ENCODE assay signal across 23 mouse cellular contexts in the genomic region with DNA sequence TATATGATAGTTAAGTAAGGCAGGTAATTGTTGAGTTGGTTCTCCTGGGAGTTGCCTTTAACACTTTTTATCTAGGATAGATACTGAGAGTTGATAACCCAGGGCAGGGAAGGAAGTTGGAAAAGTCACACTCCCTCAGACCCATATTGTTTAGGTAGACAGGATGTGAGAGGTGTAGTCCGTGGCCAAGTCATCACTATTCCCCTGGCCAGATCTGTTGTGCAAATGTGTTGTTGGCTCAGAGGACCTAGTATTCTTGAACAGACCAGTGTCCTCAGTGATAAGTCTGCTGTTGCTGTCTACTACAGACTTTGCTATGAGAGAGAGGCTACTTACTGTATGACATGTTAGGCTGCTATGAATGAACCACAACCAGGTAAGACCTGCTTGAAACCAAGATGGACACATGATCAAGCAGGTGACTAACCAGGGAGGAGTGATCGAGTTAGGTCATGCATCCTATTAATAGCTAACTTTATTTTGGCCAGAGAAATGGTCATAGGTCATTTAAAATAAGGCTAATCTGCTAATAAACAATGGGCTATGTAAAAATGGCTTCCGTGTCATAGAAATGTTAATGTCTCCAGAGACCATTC. TPM values are rescaled to one million over a fixed set of nuclear protein-coding genes. Genes with fewer than 3 reads are reported as not detected.
DNase-seq lines count a peak whose midpoint lies in the region; ATAC-seq and TF ChIP-seq lines count a peak whose summit lies in the region.
"Had no signal": no experiment of that assay in that cellular context is flagged by ENCODE, and none has a peak within 500 bp of the region (broad histone marks: within the 10 kb centered on the region; RNA-seq: fewer than 3 reads in every experiment).

No protein-coding gene starts in this region.

- H3K27ac ChIP-seq in heart, adult 2 months = peak overlapping the region; percentile 40
- H3K27ac ChIP-seq in heart, embryonic 11.5 days (ENCODE audit: low read depth, low read length) = no peak overlapping the region
- H3K27ac ChIP-seq in kidney, adult 2 months (ENCODE audit: insufficient read depth, low read depth, low read length) = peak overlapping the region; percentile 68
- no peak overlapping the region for H3K27ac ChIP-seq in liver, postnatal 0 days (ENCODE audit: low read depth)
- H3K27ac ChIP-seq in liver, embryonic 11.5 days (ENCODE audit: low read depth, low read length) = no peak overlapping the region
- H3K27ac ChIP-seq in stomach, postnatal 0 days (replicated peaks) = no peak overlapping the region
- H3K27ac ChIP-seq: forebrain, embryonic 15.5 days; heart, embryonic 10.5 days; hindbrain, embryonic 14.5 days; layer of hippocampus, adult 2 months; limb, embryonic 10.5 days; neural tube, embryonic 12.5 days had no signal

- no peak overlapping the region for H3K4me3 ChIP-seq in heart, adult 2 months
- no peak overlapping the region for H3K4me3 ChIP-seq in heart, embryonic 11.5 days (ENCODE audit: low read depth, low read length)
- H3K4me3 ChIP-seq in kidney, adult 2 months (ENCODE audit: insufficient read depth, low read depth, low read length) = no peak overlapping the region
- no peak overlapping the region for H3K4me3 ChIP-seq in liver, postnatal 0 days (ENCODE audit: low read depth, low read length)
- no peak overlapping the region for H3K4me3 ChIP-seq in liver, embryonic 11.5 days (ENCODE audit: low read depth, low read length)
- H3K4me3 ChIP-seq in stomach, postnatal 0 days (ENCODE audit: low read depth, low read length) = no peak overlapping the region
- H3K4me3 ChIP-seq: forebrain, embryonic 15.5 days; heart, embryonic 10.5 days; layer of hippocampus, adult 2 months; limb, embryonic 10.5 days; megakaryocyte, embryonic 14.5 days; neural tube, embryonic 12.5 days had no signal

- DNase-seq in heart, adult 2 months = no peak
- DNase-seq in kidney, adult 2 months = peak; percentile 84
- no peak for DNase-seq in kidney, postnatal 4 days
- no peak for DNase-seq in liver, postnatal 0 days
- no peak for DNase-seq in liver, embryonic 11.5 days (ENCODE audit: low spot score)
- DNase-seq in stomach, postnatal 0 days (ENCODE audit: low spot score) = no peak
- DNase-seq: adrenal gland, postnatal 25 days; cerebellum, adult 9-10 months; gastrocnemius, postnatal 25 days; heart, postnatal 36 days; liver; lung, embryonic 14.5 days; lung, postnatal 36 days; midbrain, embryonic 14.5 days; right cerebral cortex, postnatal 14 days had no signal

- H3K27me3 ChIP-seq in heart, adult 2 months (ENCODE audit: control insufficient read depth, insufficient read depth, low read length) = no peaks in the 10 kb centered on the region
- no peaks in the 10 kb centered on the region for H3K27me3 ChIP-seq in heart, embryonic 11.5 days (ENCODE audit: control insufficient read depth, insufficient read depth, low read length)
- no peaks in the 10 kb centered on the region for H3K27me3 ChIP-seq in kidney, adult 2 months (replicated peaks; ENCODE audit: control insufficient read depth, insufficient read depth, low read length)
- no peaks in the 10 kb centered on the region for H3K27me3 ChIP-seq in liver, postnatal 0 days (ENCODE audit: insufficient read depth, low read length)
- no peaks in the 10 kb centered on the region for H3K27me3 ChIP-seq in liver, embryonic 11.5 days (replicated peaks; ENCODE audit: control insufficient read depth, insufficient read depth, low read length)
- no peaks in the 10 kb centered on the region for H3K27me3 ChIP-seq in stomach, postnatal 0 days (ENCODE audit: control insufficient read depth, insufficient read depth, low read length)
- H3K27me3 ChIP-seq: forebrain, embryonic 15.5 days; megakaryocyte, embryonic 14.5 days; neural tube, embryonic 12.5 days had no signal

- H3K4me1 ChIP-seq in heart, adult 2 months (ENCODE audit: control insufficient read depth, insufficient read depth, low read length) = peaks cover 17% of the 10 kb centered on the region
- no peaks in the 10 kb centered on the region for H3K4me1 ChIP-seq in heart, embryonic 11.5 days (ENCODE audit: control insufficient read depth, insufficient read depth, low read length)
- peaks cover 18% of the 10 kb centered on the region for H3K4me1 ChIP-seq in kidney, adult 2 months (ENCODE audit: control insufficient read depth, insufficient read depth, low read length)
- H3K4me1 ChIP-seq in liver, postnatal 0 days (ENCODE audit: insufficient read depth) = no peaks in the 10 kb centered on the region
- H3K4me1 ChIP-seq in liver, embryonic 11.5 days (replicated peaks; ENCODE audit: control insufficient read depth, insufficient read depth, low read length) = peaks cover 4% of the 10 kb centered on the region
- peaks cover 3% of the 10 kb centered on the region; the same call in 1 of the 2 replicates for H3K4me1 ChIP-seq in stomach, postnatal 0 days (replicated peaks; ENCODE audit: control insufficient read depth, insufficient read depth)
- H3K4me1 ChIP-seq: heart, embryonic 10.5 days; limb, embryonic 10.5 days; neural tube, embryonic 12.5 days had no signal

- H3K9ac ChIP-seq in heart, adult 2 months (ENCODE audit: low read depth, low read length) = peak overlapping the region; percentile 12; the same call in 1 of the 2 replicates
- H3K9ac ChIP-seq in heart, embryonic 11.5 days (ENCODE audit: low read depth, low read length) = no peak overlapping the region
- no peak overlapping the region for H3K9ac ChIP-seq in liver, postnatal 0 days (replicated peaks)
- no peak overlapping the region for H3K9ac ChIP-seq in liver, embryonic 11.5 days (ENCODE audit: low read depth, low read length)
- no peak overlapping the region for H3K9ac ChIP-seq in stomach, postnatal 0 days (ENCODE audit: low read length)
- H3K9ac ChIP-seq: forebrain, embryonic 15.5 days; hindbrain, embryonic 14.5 days; lung, embryonic 14.5 days; neural tube, embryonic 12.5 days had no signal

- peaks cover 75% of the 10 kb centered on the region for H3K36me3 ChIP-seq in heart, adult 2 months (ENCODE audit: control insufficient read depth, insufficient read depth, low read length)
- H3K36me3 ChIP-seq in heart, embryonic 11.5 days (ENCODE audit: control insufficient read depth, insufficient read depth, low read length) = peaks cover 14% of the 10 kb centered on the region; the same call in 1 of the 2 replicates
- peaks cover 24% of the 10 kb centered on the region for H3K36me3 ChIP-seq in kidney, adult 2 months (ENCODE audit: control insufficient read depth, insufficient read depth, low read length)
- H3K36me3 ChIP-seq in liver, postnatal 0 days (replicated peaks; ENCODE audit: insufficient read depth, low read length) = peaks cover 64% of the 10 kb centered on the region
- H3K36me3 ChIP-seq in liver, embryonic 11.5 days (ENCODE audit: control insufficient read depth, insufficient read depth, low read length) = peaks cover 16% of the 10 kb centered on the region
- peaks cover 14% of the 10 kb centered on the region for H3K36me3 ChIP-seq in stomach, postnatal 0 days (ENCODE audit: control insufficient read depth, insufficient read depth, low read length)

- WGBS in heart, adult 2 months = 9% methylated on average over 3 of the region's 3 CpGs
- 80% methylated on average over 3 of the region's 3 CpGs for WGBS in heart, embryonic 11.5 days (ENCODE audit: insufficient replicate concordance)
- 18% methylated on average over 3 of the region's 3 CpGs for WGBS in kidney, adult 2 months
- WGBS in liver, postnatal 0 days (ENCODE audit: insufficient replicate concordance) = 78% methylated on average over 3 of the region's 3 CpGs
- WGBS in liver, embryonic 11.5 days = 87% methylated on average over 3 of the region's 3 CpGs
- WGBS in stomach, postnatal 0 days = 70% methylated on average over 3 of the region's 3 CpGs

- TF ChIP-seq POLR2A in heart, adult 2 months (IDR thresholded peaks at IDR 0.05; ENCODE audit: insufficient read depth, low read depth, low read length) = no peak
- TF ChIP-seq POLR2A in kidney, adult 2 months (IDR thresholded peaks at IDR 0.05; ENCODE audit: low read depth, low read length) = no peak

- intact Hi-C loops in heart, adult 2 months (cut with DNase I) = no loop called here

- no peaks in the 10 kb centered on the region for H3K9me3 ChIP-seq in heart, embryonic 11.5 days (replicated peaks; ENCODE audit: control insufficient read depth, low read length)
- no peaks in the 10 kb centered on the region for H3K9me3 ChIP-seq in liver, postnatal 0 days (ENCODE audit: low read length)
- H3K9me3 ChIP-seq in liver, embryonic 11.5 days (ENCODE audit: control insufficient read depth, low read length) = no peaks in the 10 kb centered on the region
- H3K9me3 ChIP-seq in stomach, postnatal 0 days (ENCODE audit: control insufficient read depth, low read length) = no peaks in the 10 kb centered on the region
- H3K9me3 ChIP-seq: forebrain, embryonic 15.5 days; heart, embryonic 10.5 days; limb, embryonic 10.5 days; megakaryocyte, embryonic 14.5 days; neural tube, embryonic 12.5 days had no signal

- TF ChIP-seq EP300 in heart, adult 2 months (IDR thresholded peaks at IDR 0.05; ENCODE audit: insufficient read depth, low read depth, low read length) = peak; percentile 33; the same call in 1 of the 2 replicates
- TF ChIP-seq EP300 in liver, postnatal 0 days (IDR thresholded peaks at IDR 0.05; ENCODE audit: low read depth) = no peak
- no peak for TF ChIP-seq EP300 in stomach, postnatal 0 days (optimal IDR thresholded peaks at IDR 0.05)

- H3K4me2 ChIP-seq in heart, embryonic 11.5 days = no peak overlapping the region
- no peak overlapping the region for H3K4me2 ChIP-seq in liver, postnatal 0 days (ENCODE audit: low read depth, low read length)
- H3K4me2 ChIP-seq in liver, embryonic 11.5 days = no peak overlapping the region
- no peak overlapping the region for H3K4me2 ChIP-seq in stomach, postnatal 0 days (replicated peaks; ENCODE audit: low read depth)
- H3K4me2 ChIP-seq: forebrain, embryonic 15.5 days; hindbrain, embryonic 14.5 days; lung, embryonic 14.5 days; neural tube, embryonic 12.5 days had no signal

- TF ChIP-seq CTCF in heart, adult 2 months (IDR thresholded peaks at IDR 0.05) = no peak
- no peak for TF ChIP-seq CTCF in kidney, adult 2 months (conservative IDR thresholded peaks at IDR 0.05; ENCODE audit: insufficient read depth, insufficient read length, low read depth, low read length)
- no peak for TF ChIP-seq CTCF in liver, postnatal 0 days (IDR thresholded peaks at IDR 0.05; ENCODE audit: low read depth)
- TF ChIP-seq CTCF in stomach, postnatal 0 days (IDR thresholded peaks at IDR 0.05; ENCODE audit: low read depth) = no peak

- ATAC-seq in heart, embryonic 11.5 days (replicated peaks; ENCODE audit: insufficient number of reproducible peaks, low FRiP score, low TSS enrichment) = no peak
- ATAC-seq in liver, postnatal 0 days = peak; percentile 65
- no peak for ATAC-seq in liver, embryonic 11.5 days (replicated peaks; ENCODE audit: low FRiP score)
- ATAC-seq in stomach, postnatal 0 days (ENCODE audit: low FRiP score, low TSS enrichment) = peak; percentile 74; the same call in 1 of the 2 replicates
- ATAC-seq: forebrain, embryonic 15.5 days had no signal

- peaks cover 6% of the 10 kb centered on the region for H3K79me2 ChIP-seq in heart, adult 2 months (replicated peaks; ENCODE audit: control insufficient read depth, insufficient read depth, low read length)

RNA-seq across cellular contexts. Expression of a gene that starts 13.8 kb away (rescaled TPM):
- 100 to 1,000 TPM in 1 of 2 experiments, 10 to 100 TPM in 1; 93.2 to 133 TPM for total RNA-seq in heart, adult 2 months (2021)
- polyA plus RNA-seq in heart, adult 2 months (2012; rRNA removed) = 29.2 and 57.0 TPM in 2 replicates
- 13.4 and 14.4 TPM in 2 replicates for polyA plus RNA-seq in heart, embryonic 11.5 days (2014; fragmentation: Nextera tagmentation; extraction: Ambion mirVana)
- polyA plus RNA-seq in kidney, adult 2 months (2012; rRNA removed) = 18.3 and 24.2 TPM in 2 replicates
- polyA plus RNA-seq in liver, postnatal 0 days (2015; fragmentation: Nextera tagmentation; extraction: Ambion mirVana) = 7.1 and 7.5 TPM in 2 replicates
- 12.5 and 13.8 TPM in 2 replicates for polyA plus RNA-seq in liver, embryonic 11.5 days (2014; fragmentation: Nextera tagmentation; extraction: Ambion mirVana)
- polyA plus RNA-seq in stomach, postnatal 0 days (2015; fragmentation: Nextera tagmentation; extraction: Ambion mirVana) = 15.6 and 16.3 TPM in 2 replicates

RNA-seq across cellular contexts. Expression of a gene that starts 51.6 kb away (rescaled TPM):
- total RNA-seq in heart, adult 2 months (2021) = 10 to 100 TPM; 45.6 to 49.0 TPM
- polyA plus RNA-seq in heart, adult 2 months (2012; rRNA removed) = 19.4 and 30.7 TPM in 2 replicates
- 20.6 and 31.9 TPM in 2 replicates for polyA plus RNA-seq in heart, embryonic 11.5 days (2014; fragmentation: Nextera tagmentation; extraction: Ambion mirVana)
- polyA plus RNA-seq in kidney, adult 2 months (2012; rRNA removed) = 20.6 and 26.2 TPM in 2 replicates
- polyA plus RNA-seq in liver, postnatal 0 days (2015; fragmentation: Nextera tagmentation; extraction: Ambion mirVana) = 15.8 and 17.7 TPM in 2 replicates
- 34.6 and 43.3 TPM in 2 replicates for polyA plus RNA-seq in liver, embryonic 11.5 days (2014; fragmentation: Nextera tagmentation; extraction: Ambion mirVana)
- 15.7 and 18.1 TPM in 2 replicates for polyA plus RNA-seq in stomach, postnatal 0 days (2015; fragmentation: Nextera tagmentation; extraction: Ambion mirVana)

Comparison
In these comparisons a context has a peak if more than half of its experiments do, and no peak if none do; other contexts are left out.
1. H3K27ac ChIP-seq: peak in heart, adult 2 months (single experiment) and kidney, adult 2 months (single experiment); none in heart, embryonic 11.5 days (single experiment), liver, postnatal 0 days (single experiment), liver, embryonic 11.5 days (single experiment) and stomach, postnatal 0 days (single experiment).
2. ATAC-seq: peak in liver, postnatal 0 days (single experiment) and stomach, postnatal 0 days (single experiment); none in heart, embryonic 11.5 days (single experiment) and liver, embryonic 11.5 days (single experiment).